Mouse (Mus musculus): ENCODE results near the gene Gh.

GRCm38 (mm10) chr11:106325566-106326206 lies 24.0 kb upstream of the Gh start:
- TF ChIP-seq CTCF (IDR thresholded peaks at IDR 0.05; ENCODE audit: insufficient read depth, low read depth, low read length): peak; percentile 19; the same call in 1 of the 2 replicates
- no peak for TF ChIP-seq POLR2A (IDR thresholded peaks at IDR 0.05; ENCODE audit: insufficient read depth, low read depth, low read length)
